Mouse (Mus musculus) ES-Bruce4 (cell line): ENCODE measurements around the gene Dbh.
A peak's percentile ranks its signal among the peaks of the same experiment; 100 is the strongest.

Source experiments
- CTCF ChIP-seq: IDR thresholded peaks from one replicate; pipeline ENCODE4 v1.8.1; 2011; ENCODE audit warnings: low read depth, low read length
- EP300 ChIP-seq: IDR thresholded peaks from 2 replicates; pipeline ENCODE4 v1.6.1; 2011; ENCODE audit warnings: low read depth, low read length; ENCODE audit not compliant: insufficient read depth
- POLR2A ChIP-seq: IDR thresholded peaks from one replicate; pipeline ENCODE4 v1.8.1; 2011; ENCODE audit warnings: low read length; ENCODE audit not compliant: insufficient read depth

DNA sequence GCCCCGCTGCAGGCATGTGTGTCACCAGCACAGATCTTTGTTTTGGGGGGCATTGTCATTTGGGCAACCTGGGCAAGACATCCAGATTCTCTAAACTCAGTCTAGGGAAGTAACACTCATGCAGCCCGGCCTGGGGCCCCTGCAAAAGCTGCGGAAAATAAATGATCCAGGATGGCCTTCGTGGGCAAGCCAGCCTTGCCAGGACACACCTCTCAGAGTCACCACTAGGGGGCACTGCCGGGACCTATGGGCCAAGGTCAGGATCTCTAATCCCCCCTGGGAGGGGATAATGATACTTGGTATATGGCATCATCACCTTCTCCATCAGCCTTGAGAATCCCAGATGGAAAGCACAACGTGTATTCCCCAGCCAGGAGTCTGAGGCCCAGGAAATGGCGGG is 45.2 kb downstream of the Dbh start:
- TF ChIP-seq CTCF (peak; percentile 59), POLR2A (no peak), EP300 (no peak)
